Mouse (Mus musculus) limb, embryonic 11.5 days (tissue): ENCODE data around the gene Gpr161. TPM values are rescaled to one million over a fixed set of nuclear protein-coding genes. Genes with fewer than 3 reads are reported as not detected.

Experiments
- ATAC-seq: fragments of 200-750 bp; cut with Nextera tagmentation; 2 replicates; pipeline ENCODE4 v1.8.0; 2017; ENCODE audit warnings: low read depth; ENCODE audit not compliant: insufficient number of reproducible peaks, low FRiP score, low TSS enrichment
- DNase-seq: peaks from one replicate; pipeline ENCODE4 v3.0.0-alpha.2; 2015; ENCODE audit warnings: low spot score
- H3K27ac ChIP-seq: fragments of 300-500 bp; sonication (generic); replicated peaks from 2 replicates; pipeline ENCODE4 v1.5.1; 2014; ENCODE audit warnings: low read depth, mild to moderate bottlenecking, low read length
- H3K27me3 ChIP-seq: fragments of 300-500 bp; sonication (generic); 2 replicates; pipeline ENCODE4 v1.6.1; 2014; ENCODE audit warnings: mild to moderate bottlenecking, low read length, mixed read lengths; ENCODE audit not compliant: control insufficient read depth, insufficient read depth
- H3K36me3 ChIP-seq: fragments of 300-500 bp; sonication (generic); 2 replicates; pipeline ENCODE4 v1.6.1; 2014; ENCODE audit warnings: mild to moderate bottlenecking, low read length, moderate library complexity, mixed read lengths; ENCODE audit not compliant: control insufficient read depth, insufficient read depth
- H3K4me1 ChIP-seq: fragments of 300-500 bp; sonication (generic); 2 replicates; pipeline ENCODE4 v1.6.1; 2014; ENCODE audit warnings: low read length, mixed read lengths; ENCODE audit not compliant: control insufficient read depth, insufficient read depth
- H3K4me2 ChIP-seq: fragments of 300-500 bp; sonication (generic); 2 replicates; pipeline ENCODE4 v1.6.1; 2014; ENCODE audit warnings: low read depth, mild to moderate bottlenecking, moderate library complexity; ENCODE audit not compliant: severe bottlenecking
- H3K4me3 ChIP-seq: fragments of 300-500 bp; sonication (generic); 2 replicates; pipeline ENCODE4 v1.5.1; 2014; ENCODE audit warnings: low read depth, low read length
- H3K9ac ChIP-seq: fragments of 300-500 bp; sonication (generic); 2 replicates; pipeline ENCODE4 v1.6.1; 2014; ENCODE audit warnings: mild to moderate bottlenecking, low read length
- H3K9me3 ChIP-seq: fragments of 300-500 bp; sonication (generic); 2 replicates; pipeline ENCODE4 v1.6.1; 2016; ENCODE audit warnings: low read length; ENCODE audit not compliant: control insufficient read depth
- WGBS: fragments of 180-500 bp; shearing (Covaris S2); extraction: QIAGEN DNeasy Blood & Tissue Kit; methylation state at CpG from one replicate; pipeline ENCODE4 v1.1.7; 2014; 5-methylcytosine and 5-hydroxymethylcytosine counted together
- polyA plus RNA-seq: library from polyadenylated mRNA; unstranded; fragments of >200 nt; fragmentation: Nextera tagmentation; extraction: Ambion mirVana; gene quantifications from 2 replicates; pipeline ENCODE4 v1.2.1, GENCODE M21; 2014

The Gpr161 gene
- 2.0 and 2.3 TPM in 2 replicates for polyA plus RNA-seq

GRCm38 (mm10) chr1:165295489-165295888, at the start of gene Gpr161:
Gene Gpr161 (plus strand): TSS chr1:165295789.
- DNase-seq (no peak), ATAC-seq (no peak)
- no peaks in the 10 kb centered on the region for H3K4me1 ChIP-seq
- H3K4me2 ChIP-seq: no peak within 1 kb of the TSS
- H3K27ac ChIP-seq: no peak within 1 kb of the TSS
- no peaks in the 10 kb centered on the region for H3K9me3 ChIP-seq
- no peaks in the 10 kb centered on the region for H3K36me3 ChIP-seq
- H3K27me3 ChIP-seq: no peaks in the 10 kb centered on the region
- WGBS: 85% methylated on average over 1 of the region's 1 CpGs
- H3K9ac ChIP-seq: no peak within 1 kb of the TSS
- no peak within 1 kb of the TSS for H3K4me3 ChIP-seq

DNA sequence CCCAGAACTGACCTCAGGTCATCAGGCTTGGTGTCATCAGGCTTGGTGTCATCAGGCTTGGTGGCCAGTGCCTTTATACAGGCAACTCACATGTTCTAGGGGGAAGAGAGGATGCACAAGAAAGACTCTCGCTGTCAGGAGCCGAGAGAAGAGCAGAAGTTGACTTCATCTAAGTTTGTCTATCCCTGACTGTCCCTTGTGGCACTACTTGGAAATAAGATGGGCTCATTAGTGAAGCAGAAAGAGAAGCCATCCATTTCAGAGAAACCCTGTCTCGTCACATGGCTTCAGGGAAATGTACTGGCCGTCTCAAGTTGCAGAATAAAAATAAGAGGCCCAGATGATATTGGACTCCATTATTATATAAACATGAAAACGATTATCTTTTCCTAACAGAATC, 49.0 kb upstream of the Gpr161 start:
- Histone ChIP-seq H3K27ac (no peak overlapping the region), H3K9me3 (no peaks in the 10 kb centered on the region), H3K27me3 (no peaks in the 10 kb centered on the region), H3K4me3 (no peak overlapping the region), H3K36me3 (no peaks in the 10 kb centered on the region), H3K4me1 (no peaks in the 10 kb centered on the region), H3K9ac (no peak overlapping the region), H3K4me2 (no peak overlapping the region)
- 88% methylated on average over 5 of the region's 5 CpGs for WGBS
- DNase-seq: no peak
- ATAC-seq: no peak

DNA sequence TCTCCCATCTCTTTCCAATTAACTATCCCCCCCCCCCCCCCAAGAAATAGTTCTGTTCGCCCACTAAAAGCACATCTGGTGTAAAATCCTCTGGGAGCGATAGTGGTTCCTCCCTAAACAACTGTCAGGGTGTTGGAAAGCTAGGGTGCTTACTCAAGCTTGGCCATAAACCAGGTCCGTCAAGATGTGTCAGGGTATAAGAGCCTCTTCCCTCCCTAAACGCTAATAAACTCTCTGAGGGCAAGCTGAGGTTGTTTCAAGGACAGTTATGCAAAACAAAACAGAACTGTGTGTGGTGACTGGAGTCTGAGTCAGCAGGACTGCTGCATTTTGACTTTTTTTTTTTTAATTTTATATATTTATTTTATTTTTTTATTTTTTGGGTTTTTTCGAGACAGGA, 48.5 kb upstream of the Gpr161 start:
- 67% methylated on average over 5 of the region's 5 CpGs for WGBS
- H3K9me3 ChIP-seq: no peaks in the 10 kb centered on the region
- H3K4me3 ChIP-seq: no peak overlapping the region
- no peak overlapping the region for H3K9ac ChIP-seq
- no peak for ATAC-seq
- no peak overlapping the region for H3K4me2 ChIP-seq
- no peaks in the 10 kb centered on the region for H3K36me3 ChIP-seq
- no peaks in the 10 kb centered on the region for H3K4me1 ChIP-seq
- H3K27me3 ChIP-seq: no peaks in the 10 kb centered on the region
- H3K27ac ChIP-seq: no peak overlapping the region
- no peak for DNase-seq

GRCm38 (mm10) chr1:165247788-165248187, 47.8 kb upstream of the Gpr161 start:
- DNase-seq (no peak), ATAC-seq (no peak)
- no peak overlapping the region for H3K9ac ChIP-seq
- WGBS: 86% methylated on average over 3 of the region's 3 CpGs
- no peaks in the 10 kb centered on the region for H3K4me1 ChIP-seq
- H3K9me3 ChIP-seq: no peaks in the 10 kb centered on the region
- H3K27ac ChIP-seq: no peak overlapping the region
- no peak overlapping the region for H3K4me2 ChIP-seq
- H3K36me3 ChIP-seq: no peaks in the 10 kb centered on the region
- H3K27me3 ChIP-seq: no peaks in the 10 kb centered on the region
- H3K4me3 ChIP-seq: no peak overlapping the region

- Histone ChIP-seq H3K4me2 (no peak overlapping the region), H3K4me3 (no peak overlapping the region), H3K27me3 (no peaks in the 10 kb centered on the region), H3K9me3 (no peaks in the 10 kb centered on the region), H3K36me3 (no peaks in the 10 kb centered on the region), H3K27ac (no peak overlapping the region), H3K4me1 (no peaks in the 10 kb centered on the region), H3K9ac (no peak overlapping the region)
- 61% methylated on average over 4 of the region's 4 CpGs for WGBS
- no peak for ATAC-seq
- no peak for DNase-seq
Observed at GRCm38 (mm10) chr1:165248842-165249241, 46.7 kb upstream of the Gpr161 start.

DNA sequence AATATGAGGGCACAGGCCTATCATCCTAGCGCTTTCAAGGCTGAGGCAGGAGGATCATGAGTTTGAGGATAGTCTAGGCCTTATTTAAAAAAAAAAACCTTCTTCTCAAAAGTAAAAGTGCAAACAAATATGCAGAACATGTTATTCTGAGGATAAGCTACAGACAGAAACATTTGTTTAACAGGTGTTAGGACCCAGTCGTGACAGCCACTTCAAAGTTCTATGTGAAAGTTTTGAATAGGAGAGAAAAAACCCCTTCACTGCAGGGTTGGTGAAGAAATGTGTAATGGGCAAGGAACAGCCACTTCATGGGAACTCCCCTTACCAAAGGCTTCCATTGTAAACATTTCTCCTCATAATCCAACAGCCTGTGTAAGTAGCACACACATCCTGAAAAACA, 45.0 kb upstream of the Gpr161 start:
- WGBS: 81% methylated on average over 2 of the region's 2 CpGs
- H3K4me1 ChIP-seq: no peaks in the 10 kb centered on the region
- H3K27ac ChIP-seq: no peak overlapping the region
- ATAC-seq (no peak), DNase-seq (no peak)
- no peak overlapping the region for H3K4me3 ChIP-seq
- H3K4me2 ChIP-seq: no peak overlapping the region
- H3K9me3 ChIP-seq: no peaks in the 10 kb centered on the region
- no peak overlapping the region for H3K9ac ChIP-seq
- no peaks in the 10 kb centered on the region for H3K36me3 ChIP-seq
- H3K27me3 ChIP-seq: no peaks in the 10 kb centered on the region

GRCm38 (mm10) chr1:165252027-165252671, 43.4 kb upstream of the Gpr161 start:
- Histone ChIP-seq H3K27me3 (no peaks in the 10 kb centered on the region), H3K4me1 (no peaks in the 10 kb centered on the region), H3K27ac (no peak overlapping the region), H3K9me3 (no peaks in the 10 kb centered on the region), H3K36me3 (no peaks in the 10 kb centered on the region), H3K4me2 (no peak overlapping the region), H3K9ac (no peak overlapping the region), H3K4me3 (no peak overlapping the region)
- 49% methylated on average over 11 of the region's 11 CpGs for WGBS
- DNase-seq (peak; percentile 85), ATAC-seq (no peak)

DNA sequence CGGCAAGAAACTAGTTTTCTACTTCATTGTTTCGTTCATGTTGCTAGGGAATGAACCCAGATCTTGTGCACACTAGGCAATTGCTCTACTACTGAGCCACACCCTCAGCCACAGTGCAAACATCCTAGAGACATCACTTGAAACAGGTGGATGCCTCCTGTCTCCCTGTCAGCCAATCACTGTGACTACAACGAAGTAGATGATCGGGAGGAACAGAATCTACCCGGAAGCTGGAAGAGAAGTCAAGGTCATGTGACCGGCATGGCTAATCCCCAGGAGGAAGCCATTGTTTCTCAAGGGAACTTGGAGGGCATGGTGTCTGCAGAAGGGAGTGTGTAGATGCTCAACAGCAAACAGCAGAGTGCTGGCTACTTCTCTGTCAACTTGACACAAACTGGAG, 20.6 kb upstream of the Gpr161 start:
- H3K27me3 ChIP-seq: no peaks in the 10 kb centered on the region
- ATAC-seq: no peak
- H3K36me3 ChIP-seq: no peaks in the 10 kb centered on the region
- no peaks in the 10 kb centered on the region for H3K4me1 ChIP-seq
- no peak overlapping the region for H3K4me3 ChIP-seq
- DNase-seq: no peak
- no peak overlapping the region for H3K4me2 ChIP-seq
- no peak overlapping the region for H3K27ac ChIP-seq
- no peaks in the 10 kb centered on the region for H3K9me3 ChIP-seq
- H3K9ac ChIP-seq: no peak overlapping the region
- 88% methylated on average over 6 of the region's 6 CpGs for WGBS

GRCm38 (mm10) chr1:165280741-165281140, 14.8 kb upstream of the Gpr161 start:
- WGBS: 40% methylated on average over 10 of the region's 10 CpGs
- Histone ChIP-seq H3K4me1 (peaks cover 7% of the 10 kb centered on the region), H3K4me2 (peak overlapping the region; percentile 93), H3K36me3 (no peaks in the 10 kb centered on the region), H3K9me3 (no peaks in the 10 kb centered on the region), H3K27ac (no peak overlapping the region; the same call in 1 of the 2 replicates), H3K9ac (no peak overlapping the region), H3K27me3 (no peaks in the 10 kb centered on the region), H3K4me3 (peak overlapping the region; percentile 72)
- ATAC-seq (no peak), DNase-seq (peak; percentile 20)
